Mouse (Mus musculus): Measurements from ENCODE around the gene Tmtc4.

Tmtc4 gene

GRCm38 (mm10) chr14:122974854-122975570 is 8.8 kb downstream of the Tmtc4 start:
- no peak for DNase-seq (ENCODE audit: inconsistent age in 2 of 2, low spot score in 1 of 2)

- no peak for DNase-seq (ENCODE audit: inconsistent age in 2 of 2, low spot score in 1 of 2)
Observed at GRCm38 (mm10) chr14:122973091-122973490, 10.7 kb downstream of the Tmtc4 start.

- no peak for DNase-seq (ENCODE audit: inconsistent age in 2 of 2, low spot score in 1 of 2)
Observed at GRCm38 (mm10) chr14:122968049-122968448, 15.8 kb downstream of the Tmtc4 start.

- DNase-seq (ENCODE audit: inconsistent age in 2 of 2, low spot score in 1 of 2): no peak
Observed at GRCm38 (mm10) chr14:122957941-122958340, 25.9 kb downstream of the Tmtc4 start.

- DNase-seq (ENCODE audit: inconsistent age in 2 of 2, low spot score in 1 of 2): peak; percentile 43 to 80
Observed at GRCm38 (mm10) chr14:122953331-122953730, 30.5 kb downstream of the Tmtc4 start.

GRCm38 (mm10) chr14:122952556-122952955 is 31.3 kb downstream of the Tmtc4 start:
- no peak for DNase-seq (ENCODE audit: inconsistent age in 2 of 2, low spot score in 1 of 2)

GRCm38 (mm10) chr14:122951676-122952445 is 32.0 kb downstream of the Tmtc4 start:
- no peak for DNase-seq (ENCODE audit: inconsistent age in 2 of 2, low spot score in 1 of 2)

- DNase-seq (ENCODE audit: inconsistent age in 2 of 2, low spot score in 1 of 2): no peak
Observed at GRCm38 (mm10) chr14:122950915-122951314, 32.9 kb downstream of the Tmtc4 start.

GRCm38 (mm10) chr14:122943475-122943853 is 40.4 kb downstream of the Tmtc4 start:
- DNase-seq (ENCODE audit: inconsistent age in 2 of 2, low spot score in 1 of 2): no peak

- no peak for DNase-seq (ENCODE audit: inconsistent age in 2 of 2, low spot score in 1 of 2)
Observed at GRCm38 (mm10) chr14:122942757-122943474, 40.9 kb downstream of the Tmtc4 start.

- no peak for DNase-seq (ENCODE audit: inconsistent age in 2 of 2, low spot score in 1 of 2)
Observed at GRCm38 (mm10) chr14:122936460-122936859, 47.4 kb downstream of the Tmtc4 start.

GRCm38 (mm10) chr14:122920011-122920410 is 63.8 kb downstream of the Tmtc4 start:
- DNase-seq (ENCODE audit: inconsistent age in 2 of 2, low spot score in 1 of 2): no peak

GRCm38 (mm10) chr14:122917676-122918075 is 66.2 kb downstream of the Tmtc4 start:
- no peak for DNase-seq (ENCODE audit: inconsistent age in 2 of 2, low spot score in 1 of 2)

GRCm38 (mm10) chr14:122913657-122914056 is 70.2 kb downstream of the Tmtc4 start, which contains the start of gene Ggact:
TSS of gene Ggact (minus strand) at chr14:122913757.
- no peak for DNase-seq (ENCODE audit: inconsistent age in 2 of 2, low spot score in 1 of 2)

GRCm38 (mm10) chr14:122912812-122913498 is 70.9 kb downstream of the Tmtc4 start:
- peak; percentile 78 to 93 for DNase-seq (ENCODE audit: inconsistent age in 2 of 2, low spot score in 1 of 2)

GRCm38 (mm10) chr14:122912137-122912536 is 71.7 kb downstream of the Tmtc4 start:
- peak in 1 of 2 experiments; percentile 49 for DNase-seq (ENCODE audit: inconsistent age in 2 of 2, low spot score in 1 of 2)

- DNase-seq (ENCODE audit: inconsistent age in 2 of 2, low spot score in 1 of 2): no peak
Observed at GRCm38 (mm10) chr14:122911265-122911664, 72.6 kb downstream of the Tmtc4 start.

GRCm38 (mm10) chr14:122909368-122910091 is 74.3 kb downstream of the Tmtc4 start:
- no peak for DNase-seq (ENCODE audit: inconsistent age in 2 of 2, low spot score in 1 of 2)

GRCm38 (mm10) chr14:122908075-122908474 is 75.8 kb downstream of the Tmtc4 start:
- DNase-seq (ENCODE audit: inconsistent age in 2 of 2, low spot score in 1 of 2): no peak

- peak in 1 of 2 experiments; percentile 51 for DNase-seq (ENCODE audit: inconsistent age in 2 of 2, low spot score in 1 of 2)
Observed at GRCm38 (mm10) chr14:122905007-122905406, 78.8 kb downstream of the Tmtc4 start.

All from adrenal gland, adult (tissue).